Mouse (Mus musculus): ENCODE data around the gene Gipc1.

DNA sequence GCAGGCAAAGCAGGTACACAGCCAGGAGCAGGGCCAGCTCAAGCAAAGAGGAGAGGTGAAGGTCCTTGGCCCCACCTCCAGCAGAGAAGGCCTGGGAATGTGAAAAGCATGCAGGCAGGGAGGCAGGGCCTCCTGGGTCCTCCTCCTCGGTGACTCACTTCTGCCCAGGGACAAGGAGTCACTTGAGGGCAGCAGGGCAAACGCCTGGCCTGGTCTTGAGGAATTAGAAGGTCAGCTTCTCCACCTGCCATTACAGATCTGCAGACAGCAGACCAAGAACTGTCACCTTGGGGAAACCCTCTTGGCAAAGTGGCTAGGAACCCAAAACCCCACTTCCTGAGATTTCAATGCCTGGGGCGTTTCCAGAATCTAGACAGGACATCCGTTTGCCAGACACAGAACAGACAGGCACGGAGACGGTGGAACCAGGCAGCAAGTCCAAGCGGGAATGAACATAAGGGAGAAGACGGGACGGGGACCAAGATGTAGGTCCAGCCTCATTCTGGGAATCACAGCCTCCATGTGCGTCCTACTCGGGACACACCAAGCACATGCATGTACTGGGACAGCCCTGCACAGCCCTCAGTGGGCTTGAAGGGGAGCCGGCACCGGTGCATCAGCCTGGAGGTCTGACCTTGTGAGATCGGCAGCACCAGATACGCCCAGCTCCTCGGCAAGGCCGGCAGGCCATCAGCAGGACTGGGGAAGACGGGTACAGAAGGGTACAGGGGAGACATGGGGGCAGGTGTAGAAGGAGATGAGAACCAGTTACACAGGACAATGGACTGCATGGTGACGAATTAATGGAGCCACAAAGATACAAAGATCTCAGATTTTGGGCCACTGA lies 45.1 kb downstream of the Gipc1 start:
- TF ChIP-seq CTCF (IDR thresholded peaks at IDR 0.05; ENCODE audit: control insufficient read depth, insufficient read depth, insufficient replicate concordance, low read depth, low read length) (no peak), POLR2A (IDR thresholded peaks at IDR 0.05; ENCODE audit: control insufficient read depth, low read depth, low read length) (no peak; the same call in 1 of the 2 replicates)
